Comparison of ENCODE assay signal across 30 mouse cellular contexts in genomic region chr10:13028215-13028614, GRCm38 (mm10). TPM values are rescaled to one million over a fixed set of nuclear protein-coding genes. Genes with fewer than 3 reads are reported as not detected.
A peak's percentile ranks its signal among the peaks of the same experiment; 100 is the strongest.
DNase-seq lines count a peak whose midpoint lies in the region; ATAC-seq and TF ChIP-seq lines count a peak whose summit lies in the region.
"Had no signal": no experiment of that assay in that cellular context is flagged by ENCODE, and none has a peak within 500 bp of the region (broad histone marks: within the 10 kb centered on the region; RNA-seq: fewer than 3 reads in every experiment).

No protein-coding gene starts in this region.

- no peaks in the 10 kb centered on the region for H3K27me3 ChIP-seq in lung, embryonic 16.5 days (ENCODE audit: control insufficient read depth, insufficient read depth, low read depth, low read length)
- no peaks in the 10 kb centered on the region for H3K27me3 ChIP-seq in midbrain, embryonic 11.5 days (ENCODE audit: control insufficient read depth, insufficient read depth, low read length)
- no peaks in the 10 kb centered on the region for H3K27me3 ChIP-seq in midbrain, embryonic 15.5 days (replicated peaks)
- no peaks in the 10 kb centered on the region for H3K27me3 ChIP-seq in stomach, postnatal 0 days (ENCODE audit: control insufficient read depth, insufficient read depth, low read length)
- H3K27me3 ChIP-seq: heart, embryonic 13.5 days; hindbrain, embryonic 15.5 days; limb, embryonic 13.5 days; liver, embryonic 13.5 days; lung, embryonic 15.5 days; neural tube, embryonic 12.5 days had no signal

- no peak for TF ChIP-seq CTCF in lung, adult 2 months (IDR thresholded peaks at IDR 0.05; ENCODE audit: insufficient read depth, low read length)
- no peak for TF ChIP-seq CTCF in bone marrow macrophage, adult 2 months (IDR thresholded peaks at IDR 0.05; ENCODE audit: low read depth, low read length)
- TF ChIP-seq CTCF in stomach, postnatal 0 days (IDR thresholded peaks at IDR 0.05; ENCODE audit: low read depth), result no peak

- no peaks in the 10 kb centered on the region for H3K36me3 ChIP-seq in lung, embryonic 16.5 days (ENCODE audit: control insufficient read depth, insufficient read depth, low read length)
- H3K36me3 ChIP-seq in midbrain, embryonic 11.5 days (ENCODE audit: control insufficient read depth, insufficient read depth, low read length), result no peaks in the 10 kb centered on the region
- H3K36me3 ChIP-seq in midbrain, embryonic 15.5 days (replicated peaks), result no peaks in the 10 kb centered on the region
- H3K36me3 ChIP-seq in stomach, postnatal 0 days (ENCODE audit: control insufficient read depth, insufficient read depth, low read length), result no peaks in the 10 kb centered on the region
- H3K36me3 ChIP-seq: G1E; heart, embryonic 13.5 days; hindbrain, embryonic 10.5 days; hindbrain, embryonic 15.5 days; limb, embryonic 13.5 days; liver, embryonic 13.5 days; lung, embryonic 15.5 days; neural tube, embryonic 12.5 days had no signal

- H3K27ac ChIP-seq in lung, embryonic 16.5 days (ENCODE audit: low read length), result no peak overlapping the region
- no peak overlapping the region for H3K27ac ChIP-seq in midbrain, embryonic 11.5 days (ENCODE audit: low read depth, low read length)
- H3K27ac ChIP-seq in midbrain, embryonic 15.5 days, result no peak overlapping the region
- peak overlapping the region; percentile 24 for H3K27ac ChIP-seq in bone marrow macrophage, adult 2 months (ENCODE audit: insufficient read depth, low read depth, low read length)
- H3K27ac ChIP-seq in stomach, postnatal 0 days (replicated peaks), result no peak overlapping the region
- H3K27ac ChIP-seq: heart, adult 2 months; heart, embryonic 13.5 days; hindbrain, embryonic 10.5 days; hindbrain, embryonic 15.5 days; limb, embryonic 13.5 days; liver, embryonic 13.5 days; lung, embryonic 15.5 days; neural tube, embryonic 12.5 days had no signal

- H3K4me1 ChIP-seq in lung, embryonic 16.5 days (replicated peaks; ENCODE audit: control insufficient read depth, insufficient read depth, low read length), result no peaks in the 10 kb centered on the region
- H3K4me1 ChIP-seq in lung, adult 2 months (ENCODE audit: control insufficient read depth, insufficient read depth, low read length), result no peaks in the 10 kb centered on the region
- H3K4me1 ChIP-seq in midbrain, embryonic 11.5 days (ENCODE audit: control insufficient read depth, insufficient read depth, low read length), result no peaks in the 10 kb centered on the region
- no peaks in the 10 kb centered on the region for H3K4me1 ChIP-seq in midbrain, embryonic 15.5 days
- peaks cover 9% of the 10 kb centered on the region for H3K4me1 ChIP-seq in bone marrow macrophage, adult 2 months (ENCODE audit: control insufficient read depth, insufficient read depth, low read length)
- no peaks in the 10 kb centered on the region for H3K4me1 ChIP-seq in stomach, postnatal 0 days (replicated peaks; ENCODE audit: control insufficient read depth, insufficient read depth)
- H3K4me1 ChIP-seq: heart, embryonic 13.5 days; hindbrain, embryonic 10.5 days; hindbrain, embryonic 15.5 days; limb, embryonic 13.5 days; liver, embryonic 13.5 days; lung, embryonic 15.5 days; neural tube, embryonic 12.5 days had no signal

- no peak overlapping the region for H3K4me2 ChIP-seq in lung, embryonic 16.5 days (ENCODE audit: low read depth, low read length)
- no peak overlapping the region for H3K4me2 ChIP-seq in midbrain, embryonic 11.5 days
- H3K4me2 ChIP-seq in midbrain, embryonic 15.5 days, result no peak overlapping the region
- H3K4me2 ChIP-seq in stomach, postnatal 0 days (replicated peaks; ENCODE audit: low read depth), result no peak overlapping the region
- H3K4me2 ChIP-seq: heart, embryonic 13.5 days; hindbrain, embryonic 15.5 days; limb, embryonic 13.5 days; liver, embryonic 13.5 days; lung, embryonic 15.5 days; neural tube, embryonic 12.5 days had no signal

- no peak overlapping the region for H3K4me3 ChIP-seq in lung, embryonic 16.5 days (ENCODE audit: low read length)
- no peak overlapping the region for H3K4me3 ChIP-seq in lung, adult 2 months (replicated peaks; ENCODE audit: extremely low read depth, low read depth, low read length)
- no peak overlapping the region for H3K4me3 ChIP-seq in midbrain, embryonic 11.5 days (ENCODE audit: low read depth, low read length)
- H3K4me3 ChIP-seq in midbrain, embryonic 15.5 days, result no peak overlapping the region
- H3K4me3 ChIP-seq in bone marrow macrophage, adult 2 months (ENCODE audit: insufficient read depth, low read length), result no peak overlapping the region
- H3K4me3 ChIP-seq in stomach, postnatal 0 days (ENCODE audit: low read depth, low read length), result no peak overlapping the region
- H3K4me3 ChIP-seq: heart, adult 2 months; heart, embryonic 13.5 days; hindbrain, embryonic 10.5 days; hindbrain, embryonic 15.5 days; limb, embryonic 13.5 days; liver, embryonic 13.5 days; lung, embryonic 15.5 days; myocyte; neural tube, embryonic 12.5 days had no signal

- 77% methylated on average over 1 of the region's 1 CpGs for WGBS in lung, embryonic 16.5 days
- WGBS in lung, adult 2 months, result 81% methylated on average over 1 of the region's 1 CpGs
- 91% methylated on average over 1 of the region's 1 CpGs for WGBS in midbrain, embryonic 11.5 days
- WGBS in midbrain, embryonic 15.5 days, result 97% methylated on average over 1 of the region's 1 CpGs
- 72% methylated on average over 1 of the region's 1 CpGs for WGBS in stomach, postnatal 0 days

- H3K9me3 ChIP-seq in lung, embryonic 16.5 days (ENCODE audit: control insufficient read depth, low read length), result no peaks in the 10 kb centered on the region
- H3K9me3 ChIP-seq in midbrain, embryonic 11.5 days (ENCODE audit: control insufficient read depth, low read length), result no peaks in the 10 kb centered on the region
- no peaks in the 10 kb centered on the region for H3K9me3 ChIP-seq in midbrain, embryonic 15.5 days
- no peaks in the 10 kb centered on the region for H3K9me3 ChIP-seq in stomach, postnatal 0 days (ENCODE audit: control insufficient read depth, low read length)
- H3K9me3 ChIP-seq: G1E; heart, embryonic 13.5 days; hindbrain, embryonic 10.5 days; hindbrain, embryonic 15.5 days; limb, embryonic 13.5 days; liver, embryonic 13.5 days; lung, embryonic 15.5 days; neural tube, embryonic 12.5 days had no signal

- TF ChIP-seq EP300 in stomach, postnatal 0 days (optimal IDR thresholded peaks at IDR 0.05), result no peak

- 0 out of 2 replicates have a peak, but pooled peaks have one; percentile 34 for ATAC-seq in lung, embryonic 16.5 days (ENCODE audit: low read depth)
- ATAC-seq in midbrain, embryonic 11.5 days (ENCODE audit: low FRiP score), result no peak
- no peak for ATAC-seq in midbrain, embryonic 15.5 days (replicated peaks)
- peak; percentile 89 for ATAC-seq in stomach, postnatal 0 days (ENCODE audit: low FRiP score, low TSS enrichment)
- ATAC-seq: forebrain, embryonic 14.5 days; inflammation-experienced regulatory T-cells, adult 6 months; Patski had no signal

- no peak for DNase-seq in lung, adult 2 months
- DNase-seq in midbrain, embryonic 11.5 days (ENCODE audit: low spot score, missing footprints), result peak; percentile 26
- no peak for DNase-seq in stomach, postnatal 0 days (ENCODE audit: low spot score)
- no peak for DNase-seq in cerebellum, adult 11 months
- DNase-seq in layer of hippocampus, adult 9-11 months, result no peak
- DNase-seq: adrenal gland, postnatal 25 days; cerebellum, adult 2 months; cerebellum, postnatal 14 days; gastrocnemius, postnatal 25 days; heart, adult 2 months; heart, postnatal 10 days; kidney, adult 11 months; kidney, postnatal 14 days; liver, embryonic 13.5 days; right cerebral cortex, postnatal 4 days; thymus, postnatal 14 days had no signal

- TF ChIP-seq POLR2A in lung, adult 2 months (IDR thresholded peaks at IDR 0.05; ENCODE audit: borderline replicate concordance, extremely low read depth, low read depth, low read length), result no peak
- TF ChIP-seq POLR2A in bone marrow macrophage, adult 2 months (IDR thresholded peaks at IDR 0.05; ENCODE audit: borderline replicate concordance, low read depth, low read length), result no peak

- H3K9ac ChIP-seq in lung, embryonic 16.5 days (ENCODE audit: low read length), result no peak overlapping the region
- no peak overlapping the region for H3K9ac ChIP-seq in midbrain, embryonic 11.5 days (ENCODE audit: low read length)
- no peak overlapping the region for H3K9ac ChIP-seq in midbrain, embryonic 15.5 days
- H3K9ac ChIP-seq in stomach, postnatal 0 days (ENCODE audit: low read length), result no peak overlapping the region
- H3K9ac ChIP-seq: heart, embryonic 13.5 days; hindbrain, embryonic 15.5 days; limb, embryonic 13.5 days; liver, embryonic 13.5 days; lung, embryonic 15.5 days; neural tube, embryonic 12.5 days had no signal

RNA-seq across cellular contexts. Expression of gene Sf3b5, which starts 23.1 kb away (rescaled TPM):
- 34.5 TPM in 2 replicates for polyA plus RNA-seq in lung, embryonic 16.5 days (2015; fragmentation: Nextera tagmentation; extraction: Ambion mirVana)
- polyA plus RNA-seq in lung, adult 2 months (2012; rRNA removed), result 29.1 and 41.2 TPM in 2 replicates
- 39.2 and 39.9 TPM in 2 replicates for polyA plus RNA-seq in midbrain, embryonic 11.5 days (2014; fragmentation: Nextera tagmentation; extraction: Ambion mirVana)
- 21.6 and 21.9 TPM in 2 replicates for polyA plus RNA-seq in midbrain, embryonic 15.5 days (2015; fragmentation: Nextera tagmentation; extraction: Ambion mirVana)
- 17.1 and 18.9 TPM in 2 replicates for polyA plus RNA-seq in bone marrow macrophage, adult 2 months (2012; ENCODE audit: insufficient read depth, insufficient read length, missing spikeins)
- polyA plus RNA-seq in stomach, postnatal 0 days (2015; fragmentation: Nextera tagmentation; extraction: Ambion mirVana), result 26.8 and 29.3 TPM in 2 replicates

RNA-seq across cellular contexts. Expression of gene Plagl1, which starts 32.1 kb away (rescaled TPM):
- 142 and 145 TPM in 2 replicates for polyA plus RNA-seq in lung, embryonic 16.5 days (2015; fragmentation: Nextera tagmentation; extraction: Ambion mirVana)
- polyA plus RNA-seq in lung, adult 2 months (2012; rRNA removed), result 28.8 and 35.3 TPM in 2 replicates
- 129 and 142 TPM in 2 replicates for polyA plus RNA-seq in midbrain, embryonic 11.5 days (2014; fragmentation: Nextera tagmentation; extraction: Ambion mirVana)
- polyA plus RNA-seq in midbrain, embryonic 15.5 days (2015; fragmentation: Nextera tagmentation; extraction: Ambion mirVana), result 34.7 and 36.2 TPM in 2 replicates
- polyA plus RNA-seq in bone marrow macrophage, adult 2 months (2012; ENCODE audit: insufficient read depth, insufficient read length, missing spikeins), result 0.20 TPM in 1 of 2 replicates, not detected in the other
- 81.0 and 99.4 TPM in 2 replicates for polyA plus RNA-seq in stomach, postnatal 0 days (2015; fragmentation: Nextera tagmentation; extraction: Ambion mirVana)

Comparison
In these comparisons a context has a peak if more than half of its experiments do, and no peak if none do; other contexts are left out.
1. ATAC-seq: peak in lung, embryonic 16.5 days (single experiment) and stomach, postnatal 0 days (single experiment); none in midbrain, embryonic 11.5 days (single experiment) and midbrain, embryonic 15.5 days (single experiment).
2. RNA of gene Plagl1, which starts 32.1 kb away (polyA plus RNA-seq): 142 to 145 TPM in lung, embryonic 16.5 days, 129 to 142 TPM in midbrain, embryonic 11.5 days, 81.0 to 99.4 TPM in stomach, postnatal 0 days, 28.8 to 35.3 TPM in lung, adult 2 months and 34.7 to 36.2 TPM in midbrain, embryonic 15.5 days; 0.20 TPM in bone marrow macrophage, adult 2 months; every median in the first group is over 10 times any median in the second.